8 mouse cellular contexts compared by ENCODE assay signal in the genomic region with DNA sequence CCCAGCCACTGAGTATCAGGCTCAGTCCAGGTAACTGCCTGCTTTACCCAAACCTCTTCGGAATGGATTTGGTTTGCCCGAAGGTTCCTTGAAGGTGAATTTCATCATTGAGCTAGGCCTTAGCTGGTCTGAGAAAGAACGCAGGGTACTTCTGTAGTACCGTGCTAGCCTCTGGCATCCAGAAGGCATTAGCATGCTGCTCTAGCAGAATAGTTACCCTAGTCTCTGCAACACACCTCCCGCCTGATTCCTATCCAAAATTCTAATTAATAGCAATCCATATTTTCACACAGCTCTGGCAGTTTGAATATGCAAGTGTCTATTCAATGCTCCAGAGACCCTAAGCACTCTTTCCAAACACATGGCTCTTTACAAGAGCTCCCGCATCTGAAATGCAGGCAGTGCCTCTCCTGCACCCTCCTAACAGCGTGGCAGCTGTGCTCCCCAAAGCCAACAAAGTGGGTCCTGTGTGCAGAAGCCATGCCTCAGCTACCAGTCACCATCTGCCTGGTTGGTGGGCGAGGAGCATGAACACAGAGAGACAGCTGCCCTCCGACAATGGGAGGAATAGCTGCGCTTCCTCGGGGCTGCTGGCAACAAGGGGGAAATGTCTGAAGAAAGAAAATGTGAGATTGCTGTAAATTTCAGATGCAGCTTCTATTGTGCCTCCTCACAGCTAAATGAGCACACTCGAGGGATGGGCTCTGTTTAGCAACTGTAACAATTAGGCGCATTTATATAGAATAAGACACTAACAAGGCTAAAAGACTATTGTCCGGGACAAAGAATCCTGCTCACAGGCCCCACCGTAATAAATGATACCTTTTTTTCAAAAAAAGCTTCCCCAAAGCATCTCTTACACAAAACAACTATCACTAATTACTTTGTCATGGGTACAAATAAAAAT.
DNase-seq lines count a peak whose midpoint lies in the region; ATAC-seq and TF ChIP-seq lines count a peak whose summit lies in the region.
"Had no signal": no experiment of that assay in that cellular context is flagged by ENCODE, and none has a peak within 500 bp of the region (broad histone marks: within the 10 kb centered on the region; RNA-seq: fewer than 3 reads in every experiment).

No protein-coding gene starts in this region.

- no peaks in the 10 kb centered on the region for H3K36me3 ChIP-seq in lung, embryonic 16.5 days (ENCODE audit: control insufficient read depth, insufficient read depth, low read length)
- no peaks in the 10 kb centered on the region for H3K36me3 ChIP-seq in hindbrain, embryonic 12.5 days
- no peaks in the 10 kb centered on the region for H3K36me3 ChIP-seq in limb, embryonic 13.5 days
- no peaks in the 10 kb centered on the region for H3K36me3 ChIP-seq in thymus, adult 2 months (ENCODE audit: control insufficient read depth, insufficient read depth, low read length)

- TF ChIP-seq POLR2A in lung, adult 2 months (IDR thresholded peaks at IDR 0.05; ENCODE audit: borderline replicate concordance, extremely low read depth, low read depth, low read length), result no peak
- no peak for TF ChIP-seq POLR2A in thymus, adult 2 months (IDR thresholded peaks at IDR 0.05; ENCODE audit: control insufficient read depth, extremely low read depth, insufficient read depth, low read length, poor library complexity)

- H3K4me2 ChIP-seq in lung, embryonic 16.5 days (ENCODE audit: low read depth, low read length), result no peak overlapping the region
- no peak overlapping the region for H3K4me2 ChIP-seq in hindbrain, embryonic 12.5 days (replicated peaks)
- H3K4me2 ChIP-seq in limb, embryonic 13.5 days (replicated peaks), result no peak overlapping the region; the same call in 1 of the 2 replicates

- H3K27ac ChIP-seq in lung, embryonic 16.5 days (ENCODE audit: low read length), result peak overlapping the region; percentile 33; the same call in 1 of the 2 replicates
- H3K27ac ChIP-seq in hindbrain, embryonic 12.5 days, result peak overlapping the region; percentile 64
- H3K27ac ChIP-seq in limb, embryonic 13.5 days, result peak overlapping the region; percentile 4; the same call in 1 of the 2 replicates
- no peak overlapping the region for H3K27ac ChIP-seq in thymus, adult 2 months (ENCODE audit: control insufficient read depth, insufficient read depth, low read length)

- peaks cover 5% of the 10 kb centered on the region; the same call in 1 of the 2 replicates for H3K4me1 ChIP-seq in lung, embryonic 16.5 days (replicated peaks; ENCODE audit: control insufficient read depth, insufficient read depth, low read length)
- no peaks in the 10 kb centered on the region for H3K4me1 ChIP-seq in lung, adult 2 months (ENCODE audit: control insufficient read depth, insufficient read depth, low read length)
- H3K4me1 ChIP-seq in hindbrain, embryonic 12.5 days, result peaks cover 26% of the 10 kb centered on the region
- peaks cover 51% of the 10 kb centered on the region for H3K4me1 ChIP-seq in limb, embryonic 13.5 days
- no peaks in the 10 kb centered on the region for H3K4me1 ChIP-seq in thymus, adult 2 months (replicated peaks; ENCODE audit: control insufficient read depth, insufficient read depth, low read length)

- no peaks in the 10 kb centered on the region for H3K27me3 ChIP-seq in lung, embryonic 16.5 days (ENCODE audit: control insufficient read depth, insufficient read depth, low read depth, low read length)
- no peaks in the 10 kb centered on the region for H3K27me3 ChIP-seq in hindbrain, embryonic 12.5 days
- H3K27me3 ChIP-seq in limb, embryonic 13.5 days, result no peaks in the 10 kb centered on the region
- no peaks in the 10 kb centered on the region for H3K27me3 ChIP-seq in thymus, adult 2 months (ENCODE audit: control insufficient read depth, insufficient read depth, low read length)

- ATAC-seq in lung, embryonic 16.5 days (ENCODE audit: low read depth), result no peak
- ATAC-seq in hindbrain, embryonic 12.5 days (ENCODE audit: low FRiP score), result peak; percentile 89
- no peak for ATAC-seq in limb, embryonic 13.5 days (ENCODE audit: low FRiP score, low read depth)

- no peak overlapping the region for H3K4me3 ChIP-seq in lung, embryonic 16.5 days (ENCODE audit: low read length)
- no peak overlapping the region for H3K4me3 ChIP-seq in lung, adult 2 months (replicated peaks; ENCODE audit: extremely low read depth, low read depth, low read length)
- no peak overlapping the region for H3K4me3 ChIP-seq in hindbrain, embryonic 12.5 days
- H3K4me3 ChIP-seq in limb, embryonic 13.5 days, result no peak overlapping the region
- H3K4me3 ChIP-seq in thymus, adult 2 months (ENCODE audit: control insufficient read depth, insufficient read depth, low read length), result no peak overlapping the region
- H3K4me3 ChIP-seq: erythroblast, embryonic 14.5 days had no signal

- WGBS in lung, embryonic 16.5 days, result 69% methylated on average over 15 of the region's 15 CpGs
- 80% methylated on average over 15 of the region's 15 CpGs for WGBS in lung, adult 2 months
- 56% methylated on average over 15 of the region's 15 CpGs for WGBS in hindbrain, embryonic 12.5 days
- 77% methylated on average over 15 of the region's 15 CpGs for WGBS in limb, embryonic 13.5 days
- 96% methylated on average over 15 of the region's 15 CpGs for WGBS in thymus, adult 2 months

- no peaks in the 10 kb centered on the region for H3K9me3 ChIP-seq in lung, embryonic 16.5 days (ENCODE audit: control insufficient read depth, low read length)
- no peaks in the 10 kb centered on the region for H3K9me3 ChIP-seq in hindbrain, embryonic 12.5 days (replicated peaks)
- H3K9me3 ChIP-seq in limb, embryonic 13.5 days, result no peaks in the 10 kb centered on the region

- TF ChIP-seq CTCF in lung, adult 2 months (IDR thresholded peaks at IDR 0.05; ENCODE audit: insufficient read depth, low read length), result no peak
- no peak for TF ChIP-seq CTCF in thymus, adult 2 months (IDR thresholded peaks at IDR 0.05; ENCODE audit: borderline replicate concordance, control insufficient read depth, extremely low read depth, insufficient read depth, low read length, poor library complexity)

- H3K9ac ChIP-seq in lung, embryonic 16.5 days (ENCODE audit: low read length), result no peak overlapping the region
- no peak overlapping the region for H3K9ac ChIP-seq in hindbrain, embryonic 12.5 days
- no peak overlapping the region for H3K9ac ChIP-seq in limb, embryonic 13.5 days

- DNase-seq in lung, adult 2 months, result no peak
- DNase-seq in right cerebral cortex, postnatal 36 days (ENCODE audit: low spot score in 2 of 2), result peak; percentile 1 to 3
- no peak for DNase-seq in spleen, adult 12 weeks (ENCODE audit: low spot score)
- DNase-seq in thymus, adult 2 months, result no peak

Comparison
In these comparisons a context has a peak if more than half of its experiments do, and no peak if none do; other contexts are left out.
1. DNase-seq: peak in right cerebral cortex, postnatal 36 days (2 of 2); none in lung, adult 2 months (single experiment), spleen, adult 12 weeks (single experiment) and thymus, adult 2 months (single experiment).